Mouse (Mus musculus) MEL (cell line): Measurements from ENCODE around the gene Prr12.

ENCODE experiments used
- CTCF ChIP-seq, 3 experiments: IDR thresholded peaks in 2 of 3; conservative IDR thresholded peaks in 1 of 3; 2 replicates each; pipeline ENCODE4 v1.5.1; 2011 to 2012; ENCODE audit warnings: low read length in 3 of 3, low read depth in 2 of 3, mild to moderate bottlenecking in 2 of 3, improper control_type of control experiment in 1 of 3, inconsistent platforms in 1 of 3, mixed read lengths in 1 of 3, moderate library complexity in 1 of 3; ENCODE audit not compliant: control insufficient read depth in 1 of 3, insufficient read depth in 1 of 3, poor library complexity in 1 of 3, severe bottlenecking in 1 of 3
- EP300 ChIP-seq, 2 experiments: IDR thresholded peaks; 2 replicates each; pipeline ENCODE4 v1.6.1; 2011; ENCODE audit warnings: improper control_type of control experiment in 2 of 2, low read length in 2 of 2, low read depth in 1 of 2, mild to moderate bottlenecking in 1 of 2
- POLR2A ChIP-seq, 2 experiments: IDR thresholded peaks; 2 replicates each; pipeline ENCODE4 v1.6.1; 2011 to 2012; ENCODE audit warnings: low read length in 2 of 2, mild to moderate bottlenecking in 2 of 2, control low read depth in 1 of 2, improper control_type of control experiment in 1 of 2, low read depth in 1 of 2, moderate library complexity in 1 of 2; ENCODE audit not compliant: control insufficient read depth in 1 of 2, insufficient read depth in 1 of 2, poor library complexity in 1 of 2
- SIN3A ChIP-seq: IDR thresholded peaks from 2 replicates; pipeline ENCODE4 v1.6.1; 2012; ENCODE audit warnings: low read length, improper control_type of control experiment, inconsistent platforms
- ZMIZ1 ChIP-seq: IDR thresholded peaks from 2 replicates; pipeline ENCODE4 v1.6.1; 2012; ENCODE audit warnings: low read depth, mild to moderate bottlenecking, inconsistent platforms, low read length, improper control_type of control experiment, moderate library complexity
- ZNF384 ChIP-seq: IDR thresholded peaks from 2 replicates; pipeline ENCODE4 v1.6.1; 2012; ENCODE audit warnings: low read depth, mild to moderate bottlenecking, inconsistent platforms, low read length, improper control_type of control experiment

DNA sequence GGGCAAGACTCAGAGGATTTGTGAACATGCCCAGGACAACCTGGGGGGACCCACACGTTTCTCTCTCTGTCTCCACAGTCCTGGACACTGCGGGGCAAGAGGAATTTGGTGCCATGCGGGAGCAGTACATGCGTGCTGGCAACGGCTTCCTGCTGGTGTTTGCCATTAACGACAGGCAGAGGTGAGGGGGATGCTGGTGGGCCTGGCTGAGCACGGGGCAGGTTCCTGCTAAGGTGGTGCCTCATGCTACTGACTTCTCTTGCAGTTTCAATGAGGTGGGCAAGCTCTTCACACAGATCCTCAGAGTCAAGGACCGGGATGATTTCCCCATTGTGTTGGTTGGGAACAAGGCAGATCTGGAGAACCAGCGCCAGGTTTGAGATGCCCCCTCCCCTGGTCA is 32.5 kb downstream of the Prr12 start:
- no peak for TF ChIP-seq ZMIZ1
- no peak for TF ChIP-seq CTCF (IDR thresholded peaks at IDR 0.05 in 2 of 3, conservative IDR thresholded peaks at IDR 0.05 in 1 of 3; ENCODE audit: control insufficient read depth in 1 of 3, insufficient read depth in 1 of 3, low read depth in 2 of 3, low read length in 3 of 3, poor library complexity in 1 of 3, severe bottlenecking in 1 of 3)
- no peak for TF ChIP-seq EP300 (IDR thresholded peaks at IDR 0.05; ENCODE audit: low read depth in 1 of 2, low read length in 2 of 2)
- TF ChIP-seq ZNF384, result no peak
- no peak for TF ChIP-seq SIN3A
- no peak for TF ChIP-seq POLR2A (IDR thresholded peaks at IDR 0.05; ENCODE audit: control insufficient read depth in 1 of 2, insufficient read depth in 1 of 2, low read depth in 1 of 2, low read length in 2 of 2, poor library complexity in 1 of 2)
